8 mouse cellular contexts compared by ENCODE assay signal in genomic region chr15:98630540-98630939, GRCm38 (mm10). TPM values are rescaled to one million over a fixed set of nuclear protein-coding genes. Genes with fewer than 3 reads are reported as not detected.
A peak's percentile ranks its signal among the peaks of the same experiment; 100 is the strongest.
DNase-seq lines count a peak whose midpoint lies in the region; ATAC-seq lines count a peak whose summit lies in the region.

Cacnb3 (plus strand) TSS chr15:98630840.

- no peaks in the 10 kb centered on the region for H3K9me3 ChIP-seq in kidney, embryonic 15.5 days (replicated peaks)
- no peaks in the 10 kb centered on the region for H3K9me3 ChIP-seq in heart, embryonic 16.5 days (replicated peaks; ENCODE audit: control insufficient read depth, low read length)
- H3K9me3 ChIP-seq in limb, embryonic 12.5 days = no peaks in the 10 kb centered on the region

- peaks cover 82% of the 10 kb centered on the region for H3K4me1 ChIP-seq in kidney, embryonic 15.5 days
- peaks cover 49% of the 10 kb centered on the region for H3K4me1 ChIP-seq in heart, embryonic 16.5 days (ENCODE audit: control insufficient read depth, insufficient read depth, low read length)
- peaks cover 63% of the 10 kb centered on the region for H3K4me1 ChIP-seq in limb, embryonic 12.5 days (replicated peaks)

- peak within 1 kb of the TSS; percentile 91 for H3K4me3 ChIP-seq in kidney, embryonic 15.5 days (replicated peaks)
- H3K4me3 ChIP-seq in heart, embryonic 16.5 days (ENCODE audit: low read length) = peak within 1 kb of the TSS; percentile 55
- peak within 1 kb of the TSS; percentile 82 for H3K4me3 ChIP-seq in limb, embryonic 12.5 days (replicated peaks)

- peak within 1 kb of the TSS; percentile 87 for H3K4me2 ChIP-seq in kidney, embryonic 15.5 days
- peak within 1 kb of the TSS; percentile 75 for H3K4me2 ChIP-seq in heart, embryonic 16.5 days (ENCODE audit: low read depth, low read length)
- peak within 1 kb of the TSS; percentile 98 for H3K4me2 ChIP-seq in limb, embryonic 12.5 days

- no peaks in the 10 kb centered on the region for H3K36me3 ChIP-seq in kidney, embryonic 15.5 days
- no peaks in the 10 kb centered on the region for H3K36me3 ChIP-seq in heart, embryonic 16.5 days (ENCODE audit: control insufficient read depth, insufficient read depth)
- H3K36me3 ChIP-seq in limb, embryonic 12.5 days = no peaks in the 10 kb centered on the region

- 19% methylated on average over 4 of the region's 4 CpGs for WGBS in kidney, embryonic 15.5 days
- 30% methylated on average over 4 of the region's 4 CpGs for WGBS in heart, embryonic 16.5 days
- 35% methylated on average over 4 of the region's 4 CpGs for WGBS in limb, embryonic 12.5 days

- ATAC-seq in kidney, embryonic 15.5 days (replicated peaks; ENCODE audit: low FRiP score) = no peak
- ATAC-seq in heart, embryonic 16.5 days (replicated peaks; ENCODE audit: extremely low read depth, insufficient read depth, low FRiP score) = no peak
- no peak for ATAC-seq in limb, embryonic 12.5 days (ENCODE audit: insufficient number of reproducible peaks, insufficient read depth, low FRiP score, low TSS enrichment, low read depth)

- DNase-seq in kidney, adult 18-20 months = no peak
- DNase-seq in adrenal gland, postnatal 10 days = no peak
- DNase-seq in ovary, adult 18-20 months (ENCODE audit: low spot score) = no peak
- DNase-seq in spleen, adult 18-20 months = no peak
- no peak for DNase-seq in cerebellum, adult 11-12 months

- H3K27me3 ChIP-seq in kidney, embryonic 15.5 days = peaks cover 44% of the 10 kb centered on the region
- H3K27me3 ChIP-seq in heart, embryonic 16.5 days (ENCODE audit: control insufficient read depth, insufficient read depth, low read length) = peaks cover 51% of the 10 kb centered on the region
- H3K27me3 ChIP-seq in limb, embryonic 12.5 days = peaks cover 68% of the 10 kb centered on the region

- 0 out of 2 replicates have a peak within 1 kb of the TSS, but pooled peaks have one; percentile 55 for H3K9ac ChIP-seq in kidney, embryonic 15.5 days
- H3K9ac ChIP-seq in heart, embryonic 16.5 days (ENCODE audit: low read length) = peak within 1 kb of the TSS; percentile 62
- H3K9ac ChIP-seq in limb, embryonic 12.5 days (replicated peaks) = peak within 1 kb of the TSS; percentile 13; the same call in 1 of the 2 replicates

- H3K27ac ChIP-seq in kidney, embryonic 15.5 days = peak within 1 kb of the TSS; percentile 75; the same call in 1 of the 2 replicates
- H3K27ac ChIP-seq in heart, embryonic 16.5 days (ENCODE audit: low read length) = no peak within 1 kb of the TSS
- no peak within 1 kb of the TSS for H3K27ac ChIP-seq in limb, embryonic 12.5 days

RNA-seq across cellular contexts. Expression of gene Cacnb3, which starts in this region (rescaled TPM):
- polyA plus RNA-seq in kidney, embryonic 15.5 days (2015; fragmentation: Nextera tagmentation; extraction: Ambion mirVana) = 29.8 and 36.6 TPM in 2 replicates
- 10 to 100 TPM; 12.6 to 18.8 TPM for total RNA-seq in adrenal gland, postnatal 10 days (2021)
- 8.2 and 10.5 TPM in 2 replicates for polyA plus RNA-seq in heart, embryonic 16.5 days (2015; fragmentation: Nextera tagmentation; extraction: Ambion mirVana)
- 43.1 and 44.3 TPM in 2 replicates for polyA plus RNA-seq in limb, embryonic 12.5 days (2016; fragmentation: Nextera tagmentation; extraction: Ambion mirVana)
